Mouse (Mus musculus) forebrain, embryonic 15.5 days (tissue): ENCODE results near the gene Raver2. TPM values are rescaled to one million over a fixed set of nuclear protein-coding genes. Genes with fewer than 3 reads are reported as not detected.
A peak's percentile ranks its signal among the peaks of the same experiment; 100 is the strongest.

ENCODE experiments used
- ATAC-seq: fragments of 200-750 bp; cut with Nextera tagmentation; replicated peaks from 2 replicates; pipeline ENCODE4 v1.8.0; 2017; ENCODE audit warnings: mild to moderate bottlenecking, moderate TSS enrichment, moderate library complexity
- H3K27ac ChIP-seq: fragments of 300-500 bp; sonication (generic); replicated peaks from 2 replicates; pipeline ENCODE4 v1.5.1; 2015; ENCODE audit warnings: mild to moderate bottlenecking, inconsistent platforms
- H3K27me3 ChIP-seq: fragments of 300-500 bp; sonication (generic); 2 replicates; pipeline ENCODE4 v1.6.1; 2015; ENCODE audit warnings: inconsistent platforms
- H3K36me3 ChIP-seq: fragments of 300-500 bp; sonication (generic); 2 replicates; pipeline ENCODE4 v1.6.1; 2015; ENCODE audit warnings: mild to moderate bottlenecking, inconsistent platforms
- H3K4me1 ChIP-seq: fragments of 300-500 bp; sonication (generic); 2 replicates; pipeline ENCODE4 v1.6.1; 2015; ENCODE audit warnings: inconsistent platforms
- H3K4me2 ChIP-seq: fragments of 300-500 bp; sonication (generic); replicated peaks from 2 replicates; pipeline ENCODE4 v1.6.1; 2015; ENCODE audit warnings: mild to moderate bottlenecking, inconsistent platforms
- H3K4me3 ChIP-seq: fragments of 300-500 bp; sonication (generic); 2 replicates; pipeline ENCODE4 v1.5.1; 2015; ENCODE audit warnings: mild to moderate bottlenecking, inconsistent platforms
- H3K9ac ChIP-seq: fragments of 300-500 bp; sonication (generic); replicated peaks from 2 replicates; pipeline ENCODE4 v1.6.1; 2015; ENCODE audit warnings: mild to moderate bottlenecking, inconsistent platforms
- H3K9me3 ChIP-seq: fragments of 300-500 bp; sonication (generic); 2 replicates; pipeline ENCODE4 v1.6.1; 2016; ENCODE audit warnings: inconsistent platforms
- WGBS: fragments of 180-500 bp; shearing (Covaris S2); methylation state at CpG from one replicate; pipeline ENCODE4 v1.1.7; 2015; ENCODE audit warnings: mixed read lengths; 5-methylcytosine and 5-hydroxymethylcytosine counted together
- polyA plus RNA-seq: library from polyadenylated mRNA; unstranded; fragments of >200 nt; fragmentation: Nextera tagmentation; extraction: Ambion mirVana; gene quantifications from 2 replicates; pipeline ENCODE4 v1.2.1, GENCODE M21; 2015

The Raver2 gene
- polyA plus RNA-seq, 1 experiment from 2014 or later: 4.9 TPM

DNA sequence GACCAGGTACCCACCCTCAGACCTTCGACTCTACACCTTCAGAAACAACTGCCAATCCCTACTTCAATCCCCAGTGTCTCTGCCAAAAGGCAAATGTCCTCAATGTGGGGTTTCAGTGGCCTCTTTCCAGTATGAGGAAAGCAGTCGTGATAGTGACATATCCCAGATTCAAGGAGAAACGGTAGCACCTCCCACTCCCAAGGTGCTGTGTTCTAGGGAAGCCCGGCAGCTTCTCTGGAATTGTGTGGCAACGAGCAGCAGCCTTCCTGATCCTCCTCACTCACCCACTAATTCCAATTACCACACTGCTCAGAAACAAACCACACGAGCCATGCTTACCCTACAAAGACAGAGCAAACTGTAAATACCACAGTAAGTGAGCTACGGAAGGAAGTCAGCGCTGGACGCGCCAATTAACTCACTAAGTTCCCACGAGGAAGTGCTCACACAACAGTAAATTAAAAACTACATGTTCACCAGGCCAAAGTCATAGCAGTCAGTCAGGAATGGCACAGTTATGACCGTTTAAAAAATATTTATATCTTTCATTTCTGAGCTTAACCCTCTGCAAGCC, 90.5 kb downstream of the Raver2 start:
- Histone ChIP-seq H3K4me2 (no peak overlapping the region), H3K4me1 (no peaks in the 10 kb centered on the region), H3K27me3 (no peaks in the 10 kb centered on the region), H3K4me3 (no peak overlapping the region), H3K9ac (no peak overlapping the region), H3K36me3 (peaks cover 28% of the 10 kb centered on the region), H3K9me3 (no peaks in the 10 kb centered on the region), H3K27ac (no peak overlapping the region)
- WGBS: 80% methylated on average over 12 of the region's 12 CpGs
- no peak for ATAC-seq

DNA sequence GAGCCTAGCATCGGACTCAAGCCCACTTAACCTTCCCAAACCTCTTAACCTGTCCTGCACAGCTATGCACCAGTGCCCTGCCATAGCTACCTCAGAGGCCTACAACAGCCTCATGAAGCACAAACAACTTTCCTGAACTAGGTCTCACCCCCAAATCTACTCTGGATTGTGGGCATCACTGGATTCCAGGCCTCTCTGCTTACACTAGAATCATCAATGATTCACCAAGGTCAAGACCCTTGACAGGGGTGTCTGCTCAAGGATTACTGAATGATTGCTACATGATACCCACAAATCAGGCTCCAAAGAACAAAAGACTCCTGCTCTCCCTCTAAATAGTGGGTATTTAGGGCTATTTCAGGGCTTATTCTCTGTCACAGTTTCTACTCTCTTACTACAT, 92.0 kb downstream of the Raver2 start:
- Histone ChIP-seq H3K4me3 (no peak overlapping the region), H3K27ac (no peak overlapping the region), H3K36me3 (peaks cover 27% of the 10 kb centered on the region), H3K9me3 (no peaks in the 10 kb centered on the region), H3K4me1 (no peaks in the 10 kb centered on the region), H3K27me3 (no peaks in the 10 kb centered on the region), H3K9ac (no peak overlapping the region), H3K4me2 (no peak overlapping the region)
- no peak for ATAC-seq
- 89% methylated on average over 1 of the region's 1 CpGs for WGBS

DNA sequence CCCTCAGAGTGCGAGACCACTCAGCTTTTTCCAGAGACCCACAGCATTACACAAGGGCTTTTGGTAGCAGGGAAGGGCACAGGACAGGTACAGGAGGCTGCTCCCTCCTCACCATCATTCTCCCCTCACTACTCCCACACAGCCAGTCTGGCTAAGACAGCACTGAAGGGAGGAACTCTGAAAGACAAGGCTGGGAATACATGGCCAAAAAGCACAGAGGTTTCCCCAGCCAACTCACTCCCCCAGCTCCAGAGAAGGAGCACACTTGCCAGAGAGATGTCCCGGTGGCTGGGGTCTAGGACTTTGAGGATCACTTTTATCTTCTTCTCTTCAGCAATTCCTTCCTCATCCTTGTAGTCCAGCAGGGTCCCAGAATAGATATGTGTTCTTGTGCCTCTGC, 95.4 kb downstream of the Raver2 start:
- peaks cover 17% of the 10 kb centered on the region; the same call in 1 of the 2 replicates for H3K36me3 ChIP-seq
- no peaks in the 10 kb centered on the region for H3K27me3 ChIP-seq
- H3K9ac ChIP-seq: no peak overlapping the region
- 88% methylated on average over 2 of the region's 2 CpGs for WGBS
- no peak for ATAC-seq
- H3K4me1 ChIP-seq: no peaks in the 10 kb centered on the region
- no peak overlapping the region for H3K4me2 ChIP-seq
- H3K9me3 ChIP-seq: no peaks in the 10 kb centered on the region
- H3K27ac ChIP-seq: no peak overlapping the region
- H3K4me3 ChIP-seq: no peak overlapping the region

DNA sequence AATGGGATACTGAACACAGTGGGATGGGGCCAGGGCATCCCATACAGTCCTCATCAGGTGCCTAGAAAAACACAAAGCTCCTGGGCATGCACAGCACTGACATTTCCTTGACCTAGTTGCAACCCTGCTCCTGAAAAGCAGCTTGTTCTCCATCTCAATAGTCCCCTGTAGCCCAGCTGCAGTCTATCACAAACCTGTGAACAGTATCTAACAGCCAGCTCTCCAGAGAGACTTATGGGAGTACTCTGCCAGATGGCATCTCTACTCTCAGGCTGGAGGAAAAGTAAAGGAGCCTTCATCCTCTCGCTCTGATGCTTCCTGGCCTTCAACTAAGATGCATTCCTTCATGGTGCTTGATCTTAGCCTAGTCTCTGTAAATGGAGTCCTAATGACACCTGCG, 95.9 kb downstream of the Raver2 start:
- no peaks in the 10 kb centered on the region for H3K9me3 ChIP-seq
- no peak overlapping the region for H3K9ac ChIP-seq
- no peak overlapping the region for H3K4me3 ChIP-seq
- no peaks in the 10 kb centered on the region for H3K4me1 ChIP-seq
- H3K4me2 ChIP-seq: no peak overlapping the region
- ATAC-seq: no peak
- WGBS: 90% methylated on average over 2 of the region's 2 CpGs
- peaks cover 12% of the 10 kb centered on the region; the same call in 1 of the 2 replicates for H3K36me3 ChIP-seq
- H3K27ac ChIP-seq: no peak overlapping the region
- H3K27me3 ChIP-seq: no peaks in the 10 kb centered on the region

DNA sequence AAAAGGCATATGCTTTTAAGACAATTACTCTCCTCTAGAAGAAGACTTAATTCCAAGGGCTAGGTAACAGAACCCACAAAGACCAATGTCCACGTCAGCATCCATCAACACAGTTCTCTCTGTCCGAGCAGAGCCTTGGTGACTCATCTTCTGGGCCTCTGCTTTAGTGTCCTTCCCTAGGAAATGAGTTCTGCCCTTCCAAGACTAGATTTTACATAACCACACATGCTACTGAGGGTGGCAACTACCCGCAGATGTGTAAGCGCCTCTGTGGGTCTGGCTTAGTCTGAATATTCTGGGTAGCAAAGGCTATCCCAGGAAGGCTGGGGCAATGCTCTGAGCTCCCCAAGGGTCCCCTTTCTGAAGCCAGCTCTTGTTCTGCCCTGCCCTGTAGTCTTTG, 97.0 kb downstream of the Raver2 start:
- no peak overlapping the region for H3K4me2 ChIP-seq
- H3K9ac ChIP-seq: no peak overlapping the region
- H3K4me3 ChIP-seq: no peak overlapping the region
- no peak for ATAC-seq
- no peaks in the 10 kb centered on the region for H3K27me3 ChIP-seq
- no peaks in the 10 kb centered on the region for H3K4me1 ChIP-seq
- H3K27ac ChIP-seq: no peak overlapping the region
- H3K9me3 ChIP-seq: no peaks in the 10 kb centered on the region
- peaks cover 5% of the 10 kb centered on the region; the same call in 1 of the 2 replicates for H3K36me3 ChIP-seq
- WGBS: 89% methylated on average over 4 of the region's 4 CpGs

DNA sequence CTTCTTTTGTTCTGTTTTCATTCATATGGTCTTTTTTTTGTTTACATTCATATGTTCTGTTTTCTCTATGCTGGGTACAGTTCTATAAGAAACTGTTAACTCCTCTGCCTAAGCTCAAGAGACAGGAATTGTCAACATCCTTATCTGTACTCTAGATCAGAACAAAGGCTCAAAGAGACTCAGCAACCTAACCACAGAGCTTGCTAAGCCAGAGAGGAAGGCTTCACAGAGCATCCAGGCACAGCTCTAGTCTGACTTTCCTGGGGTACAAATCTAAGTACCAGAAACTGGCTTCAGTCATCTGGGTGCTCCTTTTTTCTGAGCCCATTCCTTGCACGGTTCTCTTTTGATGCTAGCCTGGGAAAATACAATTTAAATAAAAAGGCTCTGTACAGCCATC, 99.0 kb downstream of the Raver2 start:
- 59% methylated on average over 1 of the region's 1 CpGs for WGBS
- Histone ChIP-seq H3K27me3 (no peaks in the 10 kb centered on the region), H3K4me1 (no peaks in the 10 kb centered on the region), H3K4me3 (no peak overlapping the region), H3K9ac (no peak overlapping the region), H3K27ac (no peak overlapping the region), H3K4me2 (no peak overlapping the region), H3K36me3 (peaks cover 3% of the 10 kb centered on the region; the same call in 1 of the 2 replicates), H3K9me3 (no peaks in the 10 kb centered on the region)
- no peak for ATAC-seq

DNA sequence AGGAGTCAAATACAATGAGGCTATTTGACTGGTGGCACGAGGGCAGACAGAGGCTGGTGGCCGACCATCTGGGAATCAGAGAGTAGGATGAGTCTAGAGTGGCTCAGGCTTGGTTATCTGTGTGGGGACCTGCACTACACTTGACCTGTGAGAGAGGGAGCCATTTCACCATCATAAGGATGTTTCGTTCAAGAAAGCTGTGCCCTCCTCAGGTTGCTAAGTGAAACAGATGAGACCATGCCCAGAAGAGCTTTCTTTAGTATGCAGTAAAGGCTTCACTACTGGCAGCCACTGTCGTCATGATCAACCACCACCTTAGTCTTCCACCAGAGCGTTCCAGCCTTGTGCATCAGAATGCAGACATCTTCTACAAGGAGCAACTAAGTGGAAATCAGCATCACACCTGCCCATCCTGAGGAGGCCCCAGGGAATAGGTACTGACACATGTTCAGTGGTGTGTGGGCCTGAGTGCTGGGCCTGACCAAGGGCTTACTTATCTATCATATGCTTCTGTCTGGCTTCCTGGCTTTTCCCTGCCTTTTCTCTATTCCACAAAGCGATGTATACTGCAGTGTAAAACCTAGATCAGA, 99.5 kb downstream of the Raver2 start:
- ATAC-seq: 0 out of 2 replicates have a peak, but pooled peaks have one; percentile 41
- 59% methylated on average over 6 of the region's 6 CpGs for WGBS
- H3K36me3 ChIP-seq: no peaks in the 10 kb centered on the region

DNA sequence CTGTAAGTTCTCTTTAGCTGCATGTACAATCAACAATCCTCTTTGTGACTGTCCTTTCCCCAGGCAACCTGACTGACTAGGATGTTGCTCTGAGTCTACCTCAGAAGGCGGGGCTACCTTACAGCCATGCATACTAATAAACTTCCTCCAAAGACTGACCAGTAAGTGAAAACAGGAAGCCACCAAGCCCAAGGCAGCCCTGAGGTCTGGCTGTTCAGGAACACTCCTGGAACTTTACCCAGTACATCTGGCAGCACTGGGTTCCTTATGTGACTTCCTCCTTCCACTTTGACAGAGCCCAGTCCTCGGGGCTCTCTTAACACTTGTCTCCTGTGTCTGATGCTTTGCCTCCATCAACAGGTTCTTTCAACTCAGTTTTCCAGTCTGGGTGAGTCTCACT, 104.0 kb downstream of the Raver2 start:
- H3K27ac ChIP-seq: no peak overlapping the region
- H3K4me3 ChIP-seq: no peak overlapping the region
- WGBS: 90% methylated on average over 2 of the region's 2 CpGs
- no peak overlapping the region for H3K4me2 ChIP-seq
- no peaks in the 10 kb centered on the region for H3K9me3 ChIP-seq
- no peak overlapping the region for H3K9ac ChIP-seq
- no peaks in the 10 kb centered on the region for H3K4me1 ChIP-seq
- no peak for ATAC-seq
- peaks cover 3% of the 10 kb centered on the region; the same call in 1 of the 2 replicates for H3K36me3 ChIP-seq
- H3K27me3 ChIP-seq: no peaks in the 10 kb centered on the region

More for the DNA sequence above, 99.5 kb downstream of the Raver2 start:
- no peak overlapping the region for H3K4me3 ChIP-seq
- H3K9ac ChIP-seq: no peak overlapping the region
- H3K4me1 ChIP-seq: no peaks in the 10 kb centered on the region
- H3K27me3 ChIP-seq: no peaks in the 10 kb centered on the region
- no peak overlapping the region for H3K4me2 ChIP-seq
- no peak overlapping the region for H3K27ac ChIP-seq
- H3K9me3 ChIP-seq: no peaks in the 10 kb centered on the region

DNA sequence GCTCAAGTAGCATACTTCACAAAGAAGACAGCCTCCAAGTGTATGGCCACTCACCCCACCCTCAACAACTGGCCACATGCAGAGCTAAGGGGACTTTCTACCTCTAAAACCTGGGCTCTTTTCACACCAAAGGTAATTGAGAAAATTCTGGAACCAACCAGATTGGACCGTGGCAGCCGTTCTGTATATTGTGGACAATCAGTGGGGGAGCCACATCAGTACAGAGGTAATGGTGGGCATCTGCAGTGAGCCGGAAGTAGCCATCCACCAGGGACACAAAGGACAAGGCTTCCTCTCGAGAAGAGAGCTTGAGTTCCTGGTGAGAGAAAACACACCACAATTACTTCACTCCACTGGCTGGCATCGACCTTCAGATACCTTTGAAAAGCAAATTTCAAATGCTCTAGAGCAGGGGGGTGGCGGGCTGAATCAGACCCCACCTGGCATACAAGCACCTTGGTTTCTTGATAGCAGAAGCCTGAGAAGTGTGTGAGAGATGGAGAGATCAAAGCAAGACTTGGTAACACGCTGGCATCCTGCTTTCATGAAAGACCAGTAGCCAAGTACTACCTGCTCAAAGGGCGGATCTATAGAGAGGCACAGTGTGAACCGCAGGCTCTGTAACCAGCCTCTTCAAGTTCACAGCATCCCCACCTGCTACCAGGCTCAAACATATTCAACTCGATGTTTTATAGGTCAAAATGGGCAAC, 106.3 kb downstream of the Raver2 start:
- H3K4me2 ChIP-seq: no peak overlapping the region
- H3K9ac ChIP-seq: no peak overlapping the region
- ATAC-seq: no peak
- H3K27ac ChIP-seq: no peak overlapping the region
- H3K4me1 ChIP-seq: no peaks in the 10 kb centered on the region
- no peaks in the 10 kb centered on the region for H3K9me3 ChIP-seq
- H3K4me3 ChIP-seq: no peak overlapping the region
- 77% methylated on average over 10 of the region's 10 CpGs for WGBS
- peaks cover 6% of the 10 kb centered on the region; the same call in 1 of the 2 replicates for H3K36me3 ChIP-seq
- no peaks in the 10 kb centered on the region for H3K27me3 ChIP-seq

DNA sequence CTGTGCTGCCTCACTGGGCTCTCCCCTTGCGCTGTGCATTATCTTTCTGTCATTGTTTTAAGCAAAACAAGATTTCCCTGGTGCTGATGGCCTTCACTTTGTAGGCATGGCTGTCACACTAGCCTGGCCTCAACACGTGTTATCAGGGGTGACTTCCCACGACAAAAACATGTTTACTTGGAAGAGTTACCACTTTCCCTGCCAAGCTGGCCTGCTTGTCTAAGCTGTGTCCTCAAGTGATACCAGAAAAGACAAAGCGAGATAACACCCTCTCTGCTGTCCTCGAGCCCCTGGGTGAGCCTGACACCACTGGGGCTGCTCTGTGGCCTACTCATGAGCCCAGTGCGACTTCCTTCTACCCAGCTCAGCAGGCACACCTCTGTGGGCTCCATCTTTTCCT, 107.3 kb downstream of the Raver2 start:
- Histone ChIP-seq H3K27ac (no peak overlapping the region), H3K27me3 (no peaks in the 10 kb centered on the region), H3K9ac (no peak overlapping the region), H3K4me3 (no peak overlapping the region), H3K36me3 (peaks cover 6% of the 10 kb centered on the region; the same call in 1 of the 2 replicates), H3K9me3 (no peaks in the 10 kb centered on the region), H3K4me1 (no peaks in the 10 kb centered on the region), H3K4me2 (no peak overlapping the region)
- no peak for ATAC-seq
- WGBS: 86% methylated on average over 6 of the region's 6 CpGs

DNA sequence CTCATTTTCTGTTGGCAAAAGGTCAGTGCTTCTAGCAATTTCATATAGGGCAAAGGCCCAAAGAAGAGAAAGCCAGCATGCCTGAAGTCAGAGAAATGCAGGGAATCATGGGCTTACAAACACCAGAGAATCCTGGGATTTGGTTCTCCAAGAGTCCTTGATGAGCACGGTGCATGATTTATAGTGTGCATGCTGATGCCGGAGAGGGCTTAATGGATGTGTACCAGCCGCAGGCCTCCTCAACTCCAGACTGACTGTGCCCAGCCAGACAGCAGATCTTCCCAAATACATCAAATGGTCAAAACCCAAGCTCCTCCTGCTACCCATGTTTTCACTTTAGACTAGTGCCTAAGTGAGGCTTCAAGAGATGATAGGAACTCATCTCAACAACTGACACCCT, 109.0 kb downstream of the Raver2 start:
- Histone ChIP-seq H3K4me2 (no peak overlapping the region), H3K27ac (no peak overlapping the region), H3K27me3 (no peaks in the 10 kb centered on the region), H3K9me3 (no peaks in the 10 kb centered on the region), H3K9ac (no peak overlapping the region), H3K36me3 (peaks cover 6% of the 10 kb centered on the region; the same call in 1 of the 2 replicates), H3K4me3 (no peak overlapping the region), H3K4me1 (no peaks in the 10 kb centered on the region)
- WGBS: 95% methylated on average over 3 of the region's 3 CpGs
- no peak for ATAC-seq

DNA sequence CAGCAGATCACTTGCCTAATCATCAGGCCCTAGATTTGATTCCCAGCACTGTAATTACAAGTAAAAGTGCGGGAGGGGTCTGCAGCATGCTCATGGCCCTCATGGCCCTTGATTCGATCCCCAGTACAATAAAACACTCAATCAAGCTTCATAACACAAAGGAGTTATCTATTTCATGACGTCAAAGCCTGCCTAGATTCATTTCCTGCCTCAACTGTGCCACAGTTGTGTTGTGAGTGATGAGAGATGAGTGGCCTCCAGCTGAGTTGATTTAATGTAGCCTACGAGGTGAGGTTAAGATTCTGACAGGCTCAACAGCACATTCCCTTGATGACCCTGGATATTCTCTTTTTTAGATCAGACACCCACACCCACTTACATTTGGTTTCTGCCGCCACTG, 110.3 kb downstream of the Raver2 start:
- no peak overlapping the region for H3K4me2 ChIP-seq
- ATAC-seq: no peak
- WGBS: 64% methylated on average over 5 of the region's 5 CpGs

More for the DNA sequence above, 110.3 kb downstream of the Raver2 start:
- H3K9ac ChIP-seq: no peak overlapping the region
- no peak overlapping the region for H3K27ac ChIP-seq
- no peak overlapping the region for H3K4me3 ChIP-seq
- H3K4me1 ChIP-seq: no peaks in the 10 kb centered on the region
- no peaks in the 10 kb centered on the region for H3K27me3 ChIP-seq
- peaks cover 6% of the 10 kb centered on the region; the same call in 1 of the 2 replicates for H3K36me3 ChIP-seq
- H3K9me3 ChIP-seq: no peaks in the 10 kb centered on the region
